Mouse (Mus musculus) spleen, embryonic (tissue): ENCODE results near the gene Cyp2d26.

ENCODE experiments used
- CTCF ChIA-PET: fragments of 350-600 bp; sonication (Branson Sonifier 250); formaldehyde crosslinking; loops from one replicate; lab custom pipeline; 2022; lab: Charles Lee

The Cyp2d26 gene

DNA sequence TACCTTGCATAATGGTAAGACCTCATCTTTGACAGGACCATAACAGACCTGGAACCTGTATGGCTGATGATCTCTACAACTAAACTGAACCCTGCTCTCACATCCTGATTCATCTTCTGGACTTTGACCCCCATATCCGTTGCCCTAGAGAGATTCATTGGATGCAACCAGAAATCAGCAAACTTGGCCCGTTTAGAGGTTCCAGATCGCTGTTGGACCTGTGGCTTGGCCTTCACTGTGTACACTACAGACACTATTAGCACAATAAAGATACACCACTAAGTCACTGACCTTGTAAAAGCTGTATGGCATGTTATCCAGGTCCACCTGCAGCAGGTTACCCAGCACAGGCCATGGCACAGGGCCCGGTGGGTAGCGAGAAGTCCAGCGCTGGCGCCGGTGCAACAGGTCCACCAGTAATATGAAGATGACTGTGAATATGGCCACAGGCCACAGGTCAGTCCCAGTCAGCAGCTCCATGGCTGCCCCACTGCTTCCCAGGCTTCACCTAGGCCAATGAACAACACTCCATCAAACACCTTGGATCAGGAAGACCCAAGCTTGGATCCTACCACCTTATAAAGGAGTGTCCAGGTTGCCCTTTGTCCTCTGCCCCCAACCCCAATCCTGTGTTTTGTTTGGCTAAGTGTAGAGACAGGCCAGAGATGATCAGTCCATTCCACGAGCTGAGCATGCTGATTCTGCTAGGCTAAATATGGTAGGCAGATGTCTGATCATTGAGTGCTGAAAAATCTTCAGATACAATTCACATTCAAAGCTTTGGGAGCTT lies 30.3 kb downstream of the Cyp2d26 start, which contains the start of gene Cyp2d40:
TSS of gene Cyp2d40 (minus strand) at position 553 of the 790 bp plus-strand sequence.
- CTCF ChIA-PET = no interaction called here

DNA sequence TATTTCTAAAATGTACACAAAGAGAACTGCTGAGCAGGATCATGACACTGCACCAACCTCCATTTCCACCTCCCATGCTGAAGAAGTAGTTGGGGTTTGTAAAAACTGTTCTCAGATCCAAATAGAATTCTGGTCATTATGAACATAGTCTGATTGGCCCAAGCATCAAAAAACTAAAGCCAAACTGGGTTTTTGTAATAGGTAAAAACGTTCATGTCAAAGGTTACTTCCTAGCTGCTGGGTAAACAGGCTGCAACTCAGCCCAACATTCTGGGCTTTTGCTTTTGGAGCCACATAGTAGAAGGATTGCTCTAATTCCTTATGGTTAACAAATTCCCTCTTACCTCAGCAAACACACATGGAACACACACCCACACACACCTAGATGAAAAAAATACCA lies 46.0 kb downstream of the Cyp2d26 start:
- CTCF ChIA-PET = no interaction called here

GRCm38 (mm10) chr15:82747516-82747915 lies 46.6 kb downstream of the Cyp2d26 start:
- CTCF ChIA-PET = no interaction called here
